Mouse (Mus musculus) right cerebral cortex, postnatal 25 days (tissue): Measurements from ENCODE around the gene Cd247.

Experiments
- DNase-seq: peaks from one replicate; pipeline ENCODE4 v3.0.0; 2022

The Cd247 gene

GRCm38 (mm10) chr1:165779954-165780585 is 8.4 kb upstream of the Cd247 start:
- DNase-seq, result no peak

DNA sequence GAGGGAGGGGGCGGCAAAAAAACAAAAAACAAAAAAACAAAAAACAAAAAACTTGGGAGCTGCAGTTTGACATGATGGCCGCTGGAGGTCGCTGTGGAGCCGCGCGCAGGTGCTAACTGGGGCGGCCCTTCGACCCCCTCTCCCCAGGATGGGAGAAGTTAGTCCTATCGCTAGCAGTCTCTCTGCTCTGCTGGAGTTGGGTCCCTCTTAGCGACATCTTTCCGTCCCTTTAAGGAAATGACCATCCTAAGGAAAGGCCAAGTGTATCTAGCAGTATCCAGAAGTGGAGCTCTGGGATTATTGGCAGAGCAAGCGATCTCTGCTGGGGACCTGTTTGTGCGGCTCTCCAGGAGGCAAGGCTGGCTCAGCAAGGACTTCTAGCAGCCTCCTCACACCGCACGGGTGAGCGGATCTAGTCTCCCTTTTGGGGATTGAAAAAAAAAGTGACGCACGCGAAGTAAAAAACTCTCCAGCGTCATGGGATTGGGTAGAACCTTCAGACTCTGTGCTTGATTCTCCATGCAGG is 7.8 kb upstream of the Cd247 start:
- no peak for DNase-seq

- DNase-seq, result no peak
These were observed 7.1 kb upstream of the Cd247 start for GRCm38 (mm10) chr1:165781426-165781825.

GRCm38 (mm10) chr1:165781911-165782310 is 6.6 kb upstream of the Cd247 start:
- no peak for DNase-seq

DNA sequence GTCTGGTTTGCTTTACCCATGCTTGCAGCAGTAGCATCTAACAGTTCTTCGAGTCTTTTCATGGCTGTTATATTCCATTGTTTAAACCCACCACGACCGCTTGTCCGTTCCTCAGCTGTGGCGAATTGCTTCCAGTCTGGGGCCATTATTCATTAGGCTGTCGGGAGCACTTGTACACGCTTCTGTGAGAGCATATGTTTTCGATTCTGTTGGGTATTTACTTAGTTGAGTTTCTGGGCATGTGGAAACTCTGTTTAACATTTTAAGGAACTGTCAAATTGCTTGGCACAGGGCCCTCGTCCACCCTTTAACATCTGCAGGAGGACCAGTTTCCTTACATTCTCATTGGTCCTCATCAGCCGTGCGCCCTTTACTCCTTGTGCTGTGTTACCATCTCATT is 2.2 kb upstream of the Cd247 start:
- DNase-seq, result no peak

GRCm38 (mm10) chr1:165789066-165789660 is 682 bp downstream of the Cd247 start:
- no peak for DNase-seq

GRCm38 (mm10) chr1:165789963-165790362 is 1.5 kb downstream of the Cd247 start:
- DNase-seq, result no peak

DNA sequence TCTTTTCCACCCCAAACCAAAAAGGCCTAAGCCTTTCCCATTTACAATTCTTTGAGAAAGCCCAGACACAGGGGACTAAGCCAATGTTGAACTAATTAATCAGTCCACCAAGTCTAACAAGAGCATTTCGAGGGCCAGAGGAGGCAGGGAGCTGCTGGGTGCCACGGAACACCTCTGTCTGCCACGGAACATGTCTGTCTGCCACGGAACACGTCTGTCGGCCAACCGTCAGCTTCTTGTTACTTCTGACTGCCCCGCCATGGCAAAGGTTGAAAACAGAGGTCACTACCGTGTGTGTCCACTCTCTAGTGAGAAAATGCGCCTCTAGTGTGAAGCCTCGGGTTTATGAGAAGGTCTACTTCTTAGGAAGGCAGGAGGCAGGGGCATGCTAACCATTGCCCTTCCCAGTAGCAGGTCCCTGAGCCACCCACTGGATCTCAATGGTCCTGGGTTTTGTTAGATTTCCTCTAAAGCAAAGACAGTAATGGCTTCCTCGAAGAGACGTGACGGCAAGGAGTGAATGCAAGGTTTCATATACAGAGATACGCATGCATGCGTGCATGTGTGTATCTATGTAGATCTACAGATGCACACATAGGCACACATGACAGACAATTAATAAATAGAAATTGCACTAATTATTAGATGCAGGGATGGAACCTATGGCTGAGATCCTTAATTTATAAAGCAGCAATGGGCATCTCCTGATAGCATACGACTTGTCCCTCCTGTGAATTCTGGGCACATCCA is 2.2 kb downstream of the Cd247 start:
- DNase-seq, result no peak

- DNase-seq, result no peak
These were observed 2.9 kb downstream of the Cd247 start for GRCm38 (mm10) chr1:165791411-165791810.

DNA sequence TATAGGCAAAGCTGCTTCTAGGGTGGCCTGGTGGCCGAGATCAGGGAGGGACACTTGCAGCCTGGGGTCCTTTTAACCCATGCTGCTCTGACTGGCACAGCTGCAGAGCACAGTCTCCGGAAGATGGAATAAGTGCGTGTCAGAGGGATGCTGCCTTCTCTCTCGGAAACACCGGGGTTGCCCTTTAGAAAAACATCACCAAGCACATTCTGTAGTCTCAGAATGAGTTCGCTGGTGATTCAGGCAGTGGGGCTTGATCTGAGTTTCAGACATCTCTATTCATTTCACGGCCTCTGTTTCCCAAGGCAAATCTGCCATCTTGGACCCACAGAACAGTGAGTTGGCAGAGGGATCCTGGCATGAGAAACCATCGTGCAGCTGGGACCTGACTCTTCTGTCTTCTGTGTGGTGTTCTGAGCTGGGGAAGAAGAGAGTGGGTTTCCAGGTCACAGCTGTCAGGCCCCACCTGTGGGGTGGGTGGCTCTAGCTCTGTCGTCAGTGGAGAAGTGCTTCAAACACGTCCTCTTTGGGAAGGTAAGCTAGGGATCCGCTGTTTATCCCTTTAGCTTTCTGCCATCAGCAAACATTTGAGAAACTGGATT is 13.3 kb downstream of the Cd247 start:
- no peak for DNase-seq

DNA sequence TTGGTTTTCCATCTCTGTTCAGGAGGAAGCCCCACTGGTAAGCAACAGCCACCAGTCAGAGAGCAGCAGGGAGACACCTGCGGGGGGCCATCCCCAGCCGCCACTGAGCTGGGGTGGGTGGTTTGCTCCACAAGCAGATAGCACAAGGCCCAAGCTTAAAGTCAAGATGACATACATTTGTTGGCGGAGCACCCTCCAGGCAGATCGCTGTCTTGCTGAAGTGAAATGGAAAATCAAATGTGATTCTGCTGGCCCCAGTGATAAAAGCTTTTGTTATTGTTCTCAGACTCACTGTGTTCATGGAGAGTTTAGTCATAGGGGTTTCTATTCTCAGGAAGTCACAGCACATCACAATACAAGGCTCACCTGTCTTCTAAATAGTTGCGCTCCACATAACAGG is 14.6 kb downstream of the Cd247 start:
- no peak for DNase-seq

- no peak for DNase-seq
These were observed 15.7 kb downstream of the Cd247 start for GRCm38 (mm10) chr1:165804133-165804532.

GRCm38 (mm10) chr1:165810633-165811032 is 22.2 kb downstream of the Cd247 start:
- DNase-seq, result no peak

- no peak for DNase-seq
These were observed 22.7 kb downstream of the Cd247 start for GRCm38 (mm10) chr1:165811170-165811569.

DNA sequence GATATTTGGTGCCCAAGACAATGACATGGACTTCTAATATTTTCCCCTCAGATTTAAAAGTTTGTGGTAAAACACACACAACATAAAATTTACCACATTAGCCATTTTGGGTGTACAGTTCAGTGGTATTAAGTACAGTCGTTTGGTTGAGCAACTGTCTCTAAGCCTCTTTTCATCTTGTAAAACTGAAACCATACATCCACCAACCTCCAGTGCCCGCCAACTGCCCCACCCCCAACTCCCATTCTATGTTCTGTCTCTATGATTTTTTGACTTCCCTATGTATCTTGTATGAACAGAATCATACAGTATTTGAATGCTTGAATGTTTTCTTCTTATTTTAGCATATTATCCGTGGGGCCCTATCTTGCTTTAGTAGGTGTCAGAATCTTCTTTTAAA is 24.3 kb downstream of the Cd247 start:
- DNase-seq, result no peak

DNA sequence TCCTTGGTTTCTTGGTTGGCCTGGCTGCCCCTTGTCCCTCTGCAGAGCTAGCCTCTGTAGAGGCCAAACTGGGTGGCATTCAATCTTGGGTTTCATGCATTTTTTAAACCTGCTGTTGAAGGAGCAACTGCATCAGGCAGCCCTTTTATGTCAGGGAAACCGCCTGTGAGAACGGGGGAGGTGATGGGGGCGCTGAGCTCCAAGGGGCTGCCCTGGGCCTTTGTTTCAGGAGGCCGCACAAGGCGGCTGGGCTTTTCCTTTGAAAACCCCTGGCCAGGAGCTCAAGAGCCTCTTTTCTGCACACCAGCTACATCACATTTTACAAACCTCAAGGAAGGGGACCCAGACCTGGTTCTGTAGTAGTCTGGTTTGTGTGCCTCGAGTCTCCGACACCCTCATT is 25.6 kb downstream of the Cd247 start:
- DNase-seq, result no peak

GRCm38 (mm10) chr1:165814521-165815278 is 26.2 kb downstream of the Cd247 start:
- no peak for DNase-seq

DNA sequence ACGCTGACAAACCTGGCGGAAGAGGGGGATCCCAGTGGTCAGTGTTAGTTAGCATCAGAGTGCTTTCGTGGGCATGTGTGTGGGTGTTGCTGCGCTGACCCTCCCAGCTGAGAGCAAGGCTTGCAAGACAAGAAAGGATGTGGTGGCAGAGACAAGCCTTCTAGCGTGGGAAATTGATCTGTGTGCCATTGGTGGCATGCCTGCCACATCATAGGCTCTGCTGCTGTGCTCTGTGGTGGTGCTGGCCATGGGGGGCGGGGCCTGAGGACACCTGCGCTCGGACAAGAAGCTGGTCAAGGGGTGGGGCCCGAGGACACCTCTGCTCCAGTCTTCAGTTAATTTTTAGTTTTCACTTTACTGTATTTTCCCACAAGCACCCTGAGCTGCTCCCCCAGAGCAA is 27.9 kb downstream of the Cd247 start:
- DNase-seq, result no peak

- DNase-seq, result no peak
These were observed 28.8 kb downstream of the Cd247 start for GRCm38 (mm10) chr1:165817264-165817663.

- DNase-seq, result no peak
These were observed 29.8 kb downstream of the Cd247 start for GRCm38 (mm10) chr1:165818145-165818860.

- DNase-seq, result no peak
These were observed 30.7 kb downstream of the Cd247 start for GRCm38 (mm10) chr1:165819147-165819546.

- DNase-seq, result no peak
These were observed 33.5 kb downstream of the Cd247 start for GRCm38 (mm10) chr1:165822031-165822430.
